Mouse (Mus musculus): ENCODE results near the gene Ankib1. TPM values are rescaled to one million over a fixed set of nuclear protein-coding genes. Genes with fewer than 3 reads are reported as not detected.

Gene Ankib1
- polyA plus RNA-seq, 1 experiment from 2014 or later, result 12.4 TPM

- Histone ChIP-seq H3K9me3 (replicated peaks; ENCODE audit: control insufficient read depth, low read length) (no peaks in the 10 kb centered on the region), H3K27me3 (ENCODE audit: control insufficient read depth, insufficient read depth, low read length) (no peaks in the 10 kb centered on the region), H3K9ac (replicated peaks; ENCODE audit: low read length) (no peak within 1 kb of the TSS), H3K4me1 (ENCODE audit: control insufficient read depth, insufficient read depth, low read length) (no peaks in the 10 kb centered on the region), H3K36me3 (replicated peaks; ENCODE audit: control insufficient read depth, insufficient read depth, low read depth, low read length) (no peaks in the 10 kb centered on the region), H3K4me3 (ENCODE audit: low read depth, low read length) (no peak within 1 kb of the TSS), H3K27ac (replicated peaks; ENCODE audit: low read depth, low read length) (no peak within 1 kb of the TSS), H3K4me2 (ENCODE audit: low read depth, low read length) (no peak within 1 kb of the TSS)
- WGBS, result 82% methylated on average over 6 of the region's 6 CpGs
- ATAC-seq (replicated peaks; ENCODE audit: insufficient number of reproducible peaks, low FRiP score, low TSS enrichment, low read depth) (no peak), DNase-seq (ENCODE audit: low spot score) (no peak)
Observed at GRCm38 (mm10) chr5:3650881-3651280, 151.8 kb downstream of the Ankib1 start, which contains the start of gene Tmbim7. TSS of gene Tmbim7 (plus strand) at chr5:3651181.

GRCm38 (mm10) chr5:3648849-3649210 lies 153.9 kb downstream of the Ankib1 start:
- 72% methylated on average over 4 of the region's 4 CpGs for WGBS
- no peaks in the 10 kb centered on the region for H3K4me1 ChIP-seq (ENCODE audit: control insufficient read depth, insufficient read depth, low read length)
- H3K36me3 ChIP-seq (replicated peaks; ENCODE audit: control insufficient read depth, insufficient read depth, low read depth, low read length), result no peaks in the 10 kb centered on the region
- DNase-seq (ENCODE audit: low spot score), result no peak
- H3K4me3 ChIP-seq (ENCODE audit: low read depth, low read length), result no peak overlapping the region
- H3K27me3 ChIP-seq (ENCODE audit: control insufficient read depth, insufficient read depth, low read length), result no peaks in the 10 kb centered on the region
- H3K9me3 ChIP-seq (replicated peaks; ENCODE audit: control insufficient read depth, low read length), result no peaks in the 10 kb centered on the region
- H3K4me2 ChIP-seq (ENCODE audit: low read depth, low read length), result no peak overlapping the region
- H3K9ac ChIP-seq (replicated peaks; ENCODE audit: low read length), result no peak overlapping the region
- ATAC-seq (replicated peaks; ENCODE audit: insufficient number of reproducible peaks, low FRiP score, low TSS enrichment, low read depth), result no peak
- no peak overlapping the region for H3K27ac ChIP-seq (replicated peaks; ENCODE audit: low read depth, low read length)

GRCm38 (mm10) chr5:3648206-3648848 lies 154.4 kb downstream of the Ankib1 start:
- Histone ChIP-seq H3K4me1 (ENCODE audit: control insufficient read depth, insufficient read depth, low read length) (no peaks in the 10 kb centered on the region), H3K9ac (replicated peaks; ENCODE audit: low read length) (no peak overlapping the region), H3K27me3 (ENCODE audit: control insufficient read depth, insufficient read depth, low read length) (no peaks in the 10 kb centered on the region), H3K4me3 (ENCODE audit: low read depth, low read length) (no peak overlapping the region), H3K4me2 (ENCODE audit: low read depth, low read length) (peak overlapping the region; percentile 43; the same call in 1 of the 2 replicates), H3K27ac (replicated peaks; ENCODE audit: low read depth, low read length) (no peak overlapping the region), H3K9me3 (replicated peaks; ENCODE audit: control insufficient read depth, low read length) (no peaks in the 10 kb centered on the region), H3K36me3 (replicated peaks; ENCODE audit: control insufficient read depth, insufficient read depth, low read depth, low read length) (peaks cover 1% of the 10 kb centered on the region; the same call in 1 of the 2 replicates)
- DNase-seq (ENCODE audit: low spot score) (no peak), ATAC-seq (replicated peaks; ENCODE audit: insufficient number of reproducible peaks, low FRiP score, low TSS enrichment, low read depth) (no peak)
- 58% methylated on average over 4 of the region's 4 CpGs for WGBS

DNA sequence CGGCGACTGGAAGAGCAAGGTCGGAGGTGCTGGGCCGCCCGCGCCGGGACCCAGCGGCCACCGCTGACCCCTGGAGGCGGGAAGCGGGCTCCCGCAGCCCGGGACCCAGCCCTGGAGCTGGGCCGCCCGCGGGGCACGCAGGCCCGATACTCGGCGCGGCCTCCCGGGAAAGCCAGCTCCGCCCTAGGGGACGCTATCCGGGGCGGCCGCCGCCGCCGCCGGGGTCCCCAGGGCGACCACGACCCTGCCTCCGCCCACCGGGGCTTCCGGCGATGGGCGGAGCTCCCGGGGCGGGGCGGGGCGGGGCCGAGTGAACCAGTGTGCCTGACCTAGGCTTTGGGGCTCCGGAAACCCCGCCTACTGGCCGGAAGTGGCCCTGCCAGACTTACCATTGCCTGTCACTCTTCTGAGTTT lies 155.0 kb downstream of the Ankib1 start:
- peak overlapping the region; percentile 91 for H3K9ac ChIP-seq (replicated peaks; ENCODE audit: low read length)
- DNase-seq (ENCODE audit: low spot score) (peak; percentile 92), ATAC-seq (replicated peaks; ENCODE audit: insufficient number of reproducible peaks, low FRiP score, low TSS enrichment, low read depth) (peak; percentile 96)
- H3K27ac ChIP-seq (replicated peaks; ENCODE audit: low read depth, low read length), result peak overlapping the region; percentile 81
- H3K4me1 ChIP-seq (ENCODE audit: control insufficient read depth, insufficient read depth, low read length), result no peaks in the 10 kb centered on the region
- no peaks in the 10 kb centered on the region for H3K27me3 ChIP-seq (ENCODE audit: control insufficient read depth, insufficient read depth, low read length)
- no peaks in the 10 kb centered on the region for H3K9me3 ChIP-seq (replicated peaks; ENCODE audit: control insufficient read depth, low read length)
- peak overlapping the region; percentile 98 for H3K4me3 ChIP-seq (ENCODE audit: low read depth, low read length)
- WGBS, result 0% methylated on average over 22 of the region's 46 CpGs
- peak overlapping the region; percentile 43 for H3K4me2 ChIP-seq (ENCODE audit: low read depth, low read length)
- H3K36me3 ChIP-seq (replicated peaks; ENCODE audit: control insufficient read depth, insufficient read depth, low read depth, low read length), result peaks cover 2% of the 10 kb centered on the region; the same call in 1 of the 2 replicates

- no peaks in the 10 kb centered on the region for H3K27me3 ChIP-seq (ENCODE audit: control insufficient read depth, insufficient read depth, low read length)
- no peaks in the 10 kb centered on the region for H3K9me3 ChIP-seq (replicated peaks; ENCODE audit: control insufficient read depth, low read length)
- ATAC-seq (replicated peaks; ENCODE audit: insufficient number of reproducible peaks, low FRiP score, low TSS enrichment, low read depth), result peak; percentile 39
- H3K4me3 ChIP-seq (ENCODE audit: low read depth, low read length), result peak overlapping the region; percentile 98
- peak overlapping the region; percentile 56 for H3K4me2 ChIP-seq (ENCODE audit: low read depth, low read length)
- DNase-seq (ENCODE audit: low spot score), result peak; percentile 66
- peak overlapping the region; percentile 91 for H3K9ac ChIP-seq (replicated peaks; ENCODE audit: low read length)
- H3K4me1 ChIP-seq (ENCODE audit: control insufficient read depth, insufficient read depth, low read length), result no peaks in the 10 kb centered on the region
- H3K27ac ChIP-seq (replicated peaks; ENCODE audit: low read depth, low read length), result peak overlapping the region; percentile 81
- under 1% methylated on average over 49 of the region's 60 CpGs for WGBS
- peaks cover 2% of the 10 kb centered on the region; the same call in 1 of the 2 replicates for H3K36me3 ChIP-seq (replicated peaks; ENCODE audit: control insufficient read depth, insufficient read depth, low read depth, low read length)
Observed at GRCm38 (mm10) chr5:3646991-3647707, 155.6 kb downstream of the Ankib1 start.

GRCm38 (mm10) chr5:3646539-3646938 lies 156.2 kb downstream of the Ankib1 start:
- Histone ChIP-seq H3K9me3 (replicated peaks; ENCODE audit: control insufficient read depth, low read length) (no peaks in the 10 kb centered on the region), H3K4me3 (ENCODE audit: low read depth, low read length) (peak overlapping the region; percentile 98), H3K27ac (replicated peaks; ENCODE audit: low read depth, low read length) (no peak overlapping the region), H3K9ac (replicated peaks; ENCODE audit: low read length) (peak overlapping the region; percentile 91), H3K4me1 (ENCODE audit: control insufficient read depth, insufficient read depth, low read length) (no peaks in the 10 kb centered on the region), H3K4me2 (ENCODE audit: low read depth, low read length) (peak overlapping the region; percentile 56), H3K27me3 (ENCODE audit: control insufficient read depth, insufficient read depth, low read length) (no peaks in the 10 kb centered on the region), H3K36me3 (replicated peaks; ENCODE audit: control insufficient read depth, insufficient read depth, low read depth, low read length) (peaks cover 2% of the 10 kb centered on the region)
- 33% methylated on average over 6 of the region's 6 CpGs for WGBS
- no peak for ATAC-seq (replicated peaks; ENCODE audit: insufficient number of reproducible peaks, low FRiP score, low TSS enrichment, low read depth)
- no peak for DNase-seq (ENCODE audit: low spot score)

- Histone ChIP-seq H3K27ac (replicated peaks; ENCODE audit: low read depth, low read length) (no peak overlapping the region), H3K4me3 (ENCODE audit: low read depth, low read length) (no peak overlapping the region), H3K27me3 (ENCODE audit: control insufficient read depth, insufficient read depth, low read length) (no peaks in the 10 kb centered on the region), H3K36me3 (replicated peaks; ENCODE audit: control insufficient read depth, insufficient read depth, low read depth, low read length) (peaks cover 2% of the 10 kb centered on the region), H3K9ac (replicated peaks; ENCODE audit: low read length) (no peak overlapping the region), H3K4me2 (ENCODE audit: low read depth, low read length) (no peak overlapping the region), H3K9me3 (replicated peaks; ENCODE audit: control insufficient read depth, low read length) (no peaks in the 10 kb centered on the region), H3K4me1 (ENCODE audit: control insufficient read depth, insufficient read depth, low read length) (no peaks in the 10 kb centered on the region)
- DNase-seq (ENCODE audit: low spot score), result no peak
- 60% methylated on average over 6 of the region's 6 CpGs for WGBS
- ATAC-seq (replicated peaks; ENCODE audit: insufficient number of reproducible peaks, low FRiP score, low TSS enrichment, low read depth), result no peak
Observed at GRCm38 (mm10) chr5:3645326-3645725, 157.4 kb downstream of the Ankib1 start.

- no peak for DNase-seq (ENCODE audit: low spot score)
- WGBS, result 94% methylated on average over 6 of the region's 6 CpGs
- no peak overlapping the region for H3K27ac ChIP-seq (replicated peaks; ENCODE audit: low read depth, low read length)
- H3K9ac ChIP-seq (replicated peaks; ENCODE audit: low read length), result no peak overlapping the region
- no peak overlapping the region for H3K4me2 ChIP-seq (ENCODE audit: low read depth, low read length)
- H3K4me1 ChIP-seq (ENCODE audit: control insufficient read depth, insufficient read depth, low read length), result no peaks in the 10 kb centered on the region
- H3K27me3 ChIP-seq (ENCODE audit: control insufficient read depth, insufficient read depth, low read length), result no peaks in the 10 kb centered on the region
- peaks cover 2% of the 10 kb centered on the region for H3K36me3 ChIP-seq (replicated peaks; ENCODE audit: control insufficient read depth, insufficient read depth, low read depth, low read length)
- H3K4me3 ChIP-seq (ENCODE audit: low read depth, low read length), result no peak overlapping the region
- H3K9me3 ChIP-seq (replicated peaks; ENCODE audit: control insufficient read depth, low read length), result no peaks in the 10 kb centered on the region
- ATAC-seq (replicated peaks; ENCODE audit: insufficient number of reproducible peaks, low FRiP score, low TSS enrichment, low read depth), result no peak
Observed at GRCm38 (mm10) chr5:3644621-3645020, 158.1 kb downstream of the Ankib1 start.

Data from embryonic facial prominence, embryonic 11.5 days (tissue).